Mouse (Mus musculus) right cerebral cortex, adult 2 months (tissue): ENCODE measurements around the gene Nme2.
"Not testable (repeated sequence)": the region's sequence is repeated elsewhere in the genome, so short reads cannot be mapped to it uniquely, and the experiment has no call there.

Experiments
- DNase-seq, 2 experiments: peaks; one replicate each; pipeline ENCODE4 v3.0.0; 2021 to 2022; ENCODE audit warnings: low spot score in 2 of 2

Nme2 gene

DNA sequence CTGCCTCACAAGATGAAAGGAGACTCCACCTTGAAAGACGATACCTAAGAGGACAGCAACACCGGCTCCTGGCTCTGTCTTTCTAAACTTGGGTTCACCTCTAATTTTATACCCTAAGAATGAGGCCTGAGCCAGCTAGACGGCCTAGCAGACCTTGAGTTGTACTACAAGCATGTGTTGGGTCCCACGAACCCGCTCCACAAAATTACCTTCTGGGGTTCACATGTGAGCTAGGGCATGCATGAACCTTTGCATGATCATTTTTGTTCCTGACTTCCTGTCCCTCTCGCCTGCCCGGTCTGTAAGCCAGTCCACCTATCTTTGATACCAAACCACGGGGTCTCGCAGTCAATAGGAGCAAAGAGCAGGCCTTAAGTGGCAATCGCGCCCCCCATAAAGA, 11.3 kb upstream of the Nme2 start:
- no peak for DNase-seq

DNA sequence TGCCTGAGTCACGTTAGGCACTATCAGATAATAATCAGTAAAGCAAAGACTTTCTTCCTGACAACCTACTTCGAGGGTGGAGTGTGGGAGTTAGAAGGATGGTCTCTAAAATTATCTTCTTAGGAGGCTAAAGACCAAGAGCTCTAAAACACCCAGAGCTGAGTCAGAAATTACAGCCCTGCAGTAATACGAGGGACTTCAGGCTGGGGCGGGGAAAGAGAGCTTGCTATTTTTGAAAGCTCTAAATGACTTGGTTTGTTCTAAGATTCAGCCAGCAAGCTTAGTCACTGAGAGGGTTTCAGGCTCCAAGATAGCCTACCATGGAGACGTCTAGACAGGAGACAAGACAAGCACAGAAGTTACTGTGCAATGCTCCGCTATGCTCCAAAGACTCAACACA, 9.3 kb upstream of the Nme2 start:
- peak in 1 of 2 experiments; percentile 35 for DNase-seq

DNA sequence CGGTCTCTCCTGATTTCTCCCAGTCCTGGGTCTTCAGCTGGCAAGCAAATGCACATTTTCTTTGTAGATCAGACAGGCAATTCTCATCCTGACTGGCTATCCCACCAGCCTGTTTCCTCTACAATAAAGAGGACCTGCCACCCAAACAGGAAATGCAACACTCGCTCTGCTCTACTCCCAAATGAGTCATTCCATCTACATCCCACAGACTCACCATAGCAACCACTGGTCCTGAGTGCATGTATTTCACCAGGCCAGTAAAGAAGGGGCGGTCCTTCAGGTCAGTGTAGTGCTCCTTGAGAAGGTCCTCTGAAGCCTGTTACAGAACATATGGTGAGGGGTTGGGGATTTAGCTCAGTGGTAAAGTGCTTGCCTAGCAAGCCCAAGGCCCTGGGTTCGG, 7.0 kb upstream of the Nme2 start:
- DNase-seq: peak in 1 of 2 experiments; percentile 34

DNA sequence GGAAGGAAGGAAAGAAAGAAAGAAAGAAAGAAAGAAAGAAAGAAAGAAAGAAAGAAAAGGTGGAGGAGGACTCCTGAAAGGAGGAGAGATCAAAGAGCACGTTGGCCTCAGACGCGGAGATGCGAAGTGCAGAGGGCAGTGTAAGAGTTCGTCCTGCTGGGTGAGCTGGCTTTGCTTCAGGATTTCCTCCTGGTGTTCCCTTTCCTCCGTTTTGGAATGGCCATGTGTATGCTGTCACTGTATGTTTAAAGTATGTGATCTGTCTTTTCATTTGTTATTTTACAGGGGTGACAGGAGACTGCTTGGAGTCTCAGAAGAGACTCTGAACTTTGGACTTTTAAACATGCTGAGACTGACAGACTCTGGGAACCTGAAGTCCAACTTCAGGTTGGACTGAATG, 5.4 kb upstream of the Nme2 start:
- DNase-seq: no peak

DNA sequence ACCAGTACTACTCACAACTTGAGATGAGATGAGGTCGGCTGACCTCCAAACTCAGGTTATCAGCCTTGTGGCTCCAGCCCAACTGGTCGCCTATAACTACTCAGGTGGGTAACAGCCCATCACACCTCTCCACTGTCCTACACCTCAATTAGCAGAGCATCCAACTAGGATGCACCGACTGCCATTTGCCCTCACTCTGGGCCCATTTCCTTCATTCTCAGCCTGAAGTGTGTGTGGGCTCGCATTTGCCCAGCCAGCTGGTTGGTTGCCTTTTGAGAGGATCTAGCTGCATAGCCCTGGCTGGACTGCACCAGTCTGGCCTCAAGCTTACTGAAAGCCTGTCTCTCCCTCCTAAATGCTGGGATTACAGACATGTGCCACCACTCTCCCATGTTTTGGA, 1.7 kb upstream of the Nme2 start:
- no peak for DNase-seq

DNA sequence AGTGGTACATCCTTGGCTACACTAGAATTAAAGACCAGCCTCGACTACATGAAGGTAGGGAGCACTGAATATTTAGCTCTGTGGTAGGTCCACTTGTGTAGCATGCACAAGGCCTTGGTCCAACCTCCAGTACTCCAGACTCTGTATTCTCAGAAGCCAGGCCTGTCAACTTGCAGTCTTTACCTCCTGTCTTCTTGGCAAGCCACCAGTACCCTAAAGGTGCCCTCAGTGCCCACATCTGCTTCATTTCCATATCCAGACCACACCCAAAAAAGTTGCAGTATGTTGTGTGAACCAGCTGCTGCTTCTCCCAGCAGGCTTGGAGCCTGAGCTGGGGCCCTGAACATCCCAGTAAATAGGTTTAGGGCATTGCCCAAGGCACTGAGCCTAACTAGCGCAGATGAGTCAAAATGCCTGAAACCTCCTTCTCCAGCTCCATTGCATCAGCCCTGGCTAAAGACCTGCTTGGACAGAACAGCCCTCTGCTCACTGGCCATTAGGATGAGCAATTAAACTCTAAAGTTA, 1.0 kb upstream of the Nme2 start:
- no peak for DNase-seq

DNA sequence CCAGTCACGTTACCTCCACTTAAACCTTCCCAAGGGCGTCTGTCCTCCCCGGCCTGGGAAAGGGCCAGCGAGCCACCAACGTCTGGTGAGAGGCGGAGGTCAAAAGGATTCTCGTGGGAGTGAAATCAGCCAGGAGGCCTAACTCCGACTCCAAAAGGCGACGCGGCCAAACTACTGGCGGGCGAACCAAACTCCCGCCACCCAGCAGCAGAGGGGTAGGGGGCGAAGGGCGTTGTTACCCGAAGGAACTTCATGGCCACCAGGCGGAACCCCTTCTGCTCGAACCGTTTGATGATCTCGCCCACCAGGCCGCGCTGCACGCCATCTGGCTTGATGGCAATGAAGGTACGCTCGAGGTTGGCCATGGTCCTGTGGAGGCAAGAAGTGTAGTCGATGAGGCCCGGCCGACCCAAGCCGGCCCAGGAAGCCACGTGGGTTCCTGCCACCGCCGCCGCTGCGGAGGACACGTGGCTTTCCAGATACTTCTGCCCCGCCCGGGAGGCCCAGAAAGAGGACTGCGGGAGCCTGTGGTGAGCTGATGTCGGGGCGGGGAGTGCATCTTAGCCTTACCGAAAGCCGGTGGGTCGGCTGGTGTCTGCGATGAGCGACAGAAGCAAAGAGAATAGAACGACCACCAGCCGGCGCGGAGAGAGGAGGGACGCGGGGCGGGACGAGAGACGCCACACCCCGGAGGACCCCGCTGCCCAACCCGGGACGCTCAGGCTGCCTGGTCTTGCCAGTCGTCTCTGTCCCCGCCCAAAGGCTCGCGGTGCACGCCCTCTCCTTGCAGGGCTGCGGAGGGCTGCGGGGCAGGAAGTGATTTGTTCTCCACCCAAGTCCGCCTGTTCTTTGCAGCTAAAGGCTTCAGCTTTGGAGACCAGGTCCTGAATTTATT, 556 bp downstream of the Nme2 start:
- peak; percentile 85 for DNase-seq

DNA sequence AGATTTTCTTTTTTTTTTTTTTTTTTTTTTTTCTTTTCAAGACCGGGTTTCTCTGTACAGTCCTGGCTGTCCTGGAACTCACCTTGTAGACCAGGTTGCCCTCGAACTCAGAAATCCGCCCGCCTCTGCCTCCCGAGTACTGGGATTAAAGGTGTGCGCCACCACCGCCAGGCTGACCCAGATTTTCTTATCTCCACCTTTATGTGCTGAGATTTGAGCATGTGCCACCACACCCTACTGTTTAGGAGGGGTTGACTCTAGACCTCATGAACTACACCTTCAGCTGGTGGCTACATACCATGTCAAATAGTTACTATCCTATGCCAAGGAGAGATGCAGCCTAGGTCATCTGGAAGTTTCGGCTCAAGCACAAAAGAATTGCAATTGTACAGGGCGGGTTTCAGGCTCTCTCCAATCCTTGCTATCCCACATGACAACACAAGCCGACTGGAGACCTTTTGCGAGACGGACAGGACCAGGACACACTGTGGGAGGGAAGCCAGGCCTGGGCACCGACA, 1.3 kb downstream of the Nme2 start:
- DNase-seq: no peak

DNA sequence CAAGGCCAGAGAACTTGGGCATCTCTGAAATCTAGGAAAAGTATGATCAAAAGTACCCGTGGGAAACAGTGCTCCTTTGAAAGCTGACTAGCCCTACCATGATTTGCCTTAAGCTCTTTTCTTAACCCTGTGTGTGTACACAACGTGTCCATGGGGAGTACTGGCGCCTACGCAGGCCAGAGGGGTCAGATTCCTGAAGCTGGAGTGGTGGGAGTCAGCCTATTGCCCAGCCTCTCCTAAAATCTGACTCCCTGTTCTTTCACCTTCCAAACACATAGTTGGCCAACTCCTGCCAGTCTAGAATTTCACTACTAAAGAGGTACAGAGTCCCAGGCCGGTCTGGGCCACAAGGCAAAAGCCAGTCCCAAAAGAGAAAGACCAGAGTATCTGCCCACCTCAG, 3.7 kb downstream of the Nme2 start:
- no peak for DNase-seq

DNA sequence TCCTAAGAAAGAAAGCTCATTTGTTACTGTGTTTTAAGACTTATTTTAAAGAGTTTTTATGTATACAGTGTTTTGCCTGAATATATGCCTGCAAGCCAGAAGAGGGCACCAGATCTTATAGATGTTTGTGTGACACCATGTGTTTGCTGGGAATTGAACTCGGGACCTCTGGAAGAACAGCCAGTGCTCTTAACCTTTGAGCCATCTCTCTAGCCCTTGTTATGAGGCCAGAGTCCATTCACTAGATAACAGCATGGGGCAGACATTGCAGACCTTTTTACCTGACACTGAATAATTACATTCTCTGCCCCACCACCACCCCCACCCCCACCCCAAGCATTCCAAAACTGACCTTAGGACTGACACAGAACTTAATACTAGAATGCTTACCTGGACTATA, 6.0 kb downstream of the Nme2 start:
- no peak for DNase-seq

DNA sequence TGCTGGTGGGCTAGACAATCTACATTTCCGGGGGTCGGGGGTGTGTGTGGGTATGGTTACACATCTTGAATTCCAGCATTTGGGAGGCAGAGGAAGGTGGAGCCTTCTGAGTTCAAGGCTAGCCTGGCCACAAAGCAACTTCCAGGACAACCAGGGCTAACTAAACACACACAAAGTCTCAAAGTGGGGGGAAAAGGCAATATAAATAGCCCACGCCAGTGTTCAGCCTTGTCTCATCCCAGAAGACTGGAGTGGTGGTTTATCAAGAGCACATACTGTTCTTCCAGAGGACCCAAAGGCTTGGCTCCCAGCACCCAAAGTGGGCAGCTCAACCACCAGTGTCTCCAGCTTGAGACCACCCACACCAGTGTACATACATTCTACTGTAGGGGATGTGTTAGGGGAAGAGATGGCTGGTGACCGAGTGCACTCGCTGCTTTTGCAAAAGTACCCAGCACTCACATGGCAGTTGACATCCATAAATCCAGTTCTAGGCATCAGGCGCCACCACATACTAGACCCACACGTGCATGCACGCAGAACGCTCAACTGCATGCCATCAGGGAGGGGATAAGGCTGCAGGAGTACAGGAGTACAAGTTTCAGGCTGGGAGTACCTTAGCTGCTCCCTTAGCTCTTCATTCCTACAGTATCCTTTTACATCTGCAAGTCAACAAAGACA, 7.0 kb downstream of the Nme2 start:
- no peak for DNase-seq

DNA sequence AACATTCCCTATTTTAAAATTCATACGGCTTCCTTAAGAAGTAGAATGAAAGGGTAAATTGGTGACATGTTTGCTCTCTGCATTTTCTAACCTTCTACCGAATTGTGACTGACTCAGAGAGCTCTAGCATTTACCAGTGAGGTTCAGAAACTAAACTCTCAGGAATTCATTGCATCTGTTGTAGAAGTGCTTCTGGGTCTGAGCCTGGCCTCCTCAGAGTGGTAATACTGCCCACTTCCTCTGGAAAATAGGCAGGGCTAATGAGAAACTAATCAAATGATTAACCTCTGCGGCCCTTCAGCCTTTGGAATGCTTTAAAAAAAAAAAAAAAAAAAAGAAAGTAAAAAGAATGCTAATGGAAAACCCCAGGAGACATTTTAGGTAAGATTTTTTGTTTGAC, 11.1 kb downstream of the Nme2 start:
- no peak for DNase-seq

DNA sequence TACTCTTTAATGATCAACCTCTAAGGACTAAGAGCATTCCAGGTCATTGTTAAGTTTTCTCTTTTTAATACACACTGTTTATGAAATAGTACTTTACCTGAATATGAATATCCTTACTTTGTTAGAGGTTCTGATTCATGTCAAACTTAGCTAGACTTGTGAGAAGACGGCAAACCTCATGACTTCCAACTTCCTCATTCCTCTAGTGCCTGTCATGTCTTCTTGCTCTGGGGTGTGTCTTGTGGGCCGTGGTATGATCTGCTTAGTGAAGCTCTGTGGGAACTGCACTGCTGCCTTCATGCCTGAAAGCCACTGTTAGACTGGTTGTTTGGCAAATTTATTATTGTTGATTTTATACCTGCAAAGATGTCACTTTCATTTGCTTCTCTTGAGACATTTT, 15.2 kb downstream of the Nme2 start:
- DNase-seq: no peak

DNA sequence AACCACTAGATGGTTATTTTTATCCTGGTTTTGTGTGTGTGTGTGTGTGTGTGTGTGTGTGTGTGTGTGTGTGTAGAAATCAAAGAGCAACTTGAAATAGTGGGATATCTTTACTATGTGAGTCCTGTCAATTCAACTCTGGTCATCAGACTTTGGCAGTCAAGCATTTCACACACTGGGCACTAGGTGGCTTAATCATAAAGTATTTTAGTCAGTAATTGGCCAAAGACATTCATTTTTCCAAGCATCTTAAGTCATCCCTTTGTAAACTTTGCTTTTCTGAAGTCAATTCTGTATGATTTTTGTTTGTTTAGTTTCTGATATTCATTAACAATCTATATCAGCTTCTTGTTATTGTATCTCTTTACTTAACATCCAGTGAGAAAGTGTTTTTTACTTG, 27.0 kb downstream of the Nme2 start:
- no peak for DNase-seq

DNA sequence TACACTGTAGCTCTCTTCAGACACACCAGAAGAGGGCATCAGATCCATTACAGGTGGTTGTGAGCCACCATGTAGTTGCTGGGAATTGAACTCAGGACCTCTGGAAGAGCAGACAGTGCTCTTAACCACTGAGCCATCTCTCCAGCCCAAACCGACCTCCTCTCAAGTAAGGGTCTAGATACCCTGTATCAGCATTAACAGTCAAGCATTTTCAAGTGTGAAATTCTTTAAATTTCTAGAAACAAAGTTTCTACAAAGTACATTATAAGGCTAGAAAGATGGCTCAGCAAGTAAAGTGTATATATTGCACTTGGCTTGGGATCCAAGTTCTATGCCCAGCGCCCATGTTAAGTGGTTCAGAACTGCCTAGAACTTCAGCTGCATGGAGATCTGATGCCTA, 41.0 kb downstream of the Nme2 start:
- DNase-seq: not testable (repeated sequence)

DNA sequence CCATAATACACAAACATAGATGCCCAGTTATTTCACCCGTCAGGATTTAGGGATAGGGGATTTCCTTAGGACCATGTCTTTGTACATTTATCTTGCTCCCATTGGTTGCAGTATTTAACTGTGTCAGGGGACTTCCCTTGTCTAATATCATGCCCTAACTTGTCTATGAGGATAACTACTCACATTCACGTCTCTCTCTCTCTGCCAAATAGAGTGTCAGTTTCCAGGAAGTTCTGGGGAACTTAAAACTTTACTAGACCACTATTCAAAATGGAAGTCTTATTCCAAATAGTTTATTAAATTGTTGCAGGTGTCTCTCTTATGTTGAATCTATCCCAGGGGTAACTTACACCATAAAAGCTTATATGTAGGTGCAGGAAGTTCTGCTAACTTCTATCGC, 44.5 kb downstream of the Nme2 start:
- DNase-seq: no peak

DNA sequence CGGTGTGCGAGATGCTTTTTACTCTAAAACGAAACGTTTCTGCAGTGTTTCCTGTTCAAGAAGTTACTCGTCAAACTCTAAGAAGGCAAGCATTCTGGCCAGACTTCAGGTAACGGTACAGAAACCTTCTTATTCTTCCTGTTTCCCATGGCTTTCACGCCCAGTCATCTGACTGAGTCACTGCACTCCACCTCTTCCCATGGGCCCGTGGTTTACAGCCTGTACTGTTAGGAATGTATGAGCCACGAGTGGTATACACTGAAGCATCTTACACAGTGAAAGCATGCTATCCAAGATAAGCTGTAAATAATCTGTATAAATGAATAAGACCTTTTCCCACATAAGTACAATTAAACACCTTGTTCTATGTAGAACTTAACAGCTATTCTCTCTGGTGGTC, 47.2 kb downstream of the Nme2 start:
- DNase-seq: no peak

DNA sequence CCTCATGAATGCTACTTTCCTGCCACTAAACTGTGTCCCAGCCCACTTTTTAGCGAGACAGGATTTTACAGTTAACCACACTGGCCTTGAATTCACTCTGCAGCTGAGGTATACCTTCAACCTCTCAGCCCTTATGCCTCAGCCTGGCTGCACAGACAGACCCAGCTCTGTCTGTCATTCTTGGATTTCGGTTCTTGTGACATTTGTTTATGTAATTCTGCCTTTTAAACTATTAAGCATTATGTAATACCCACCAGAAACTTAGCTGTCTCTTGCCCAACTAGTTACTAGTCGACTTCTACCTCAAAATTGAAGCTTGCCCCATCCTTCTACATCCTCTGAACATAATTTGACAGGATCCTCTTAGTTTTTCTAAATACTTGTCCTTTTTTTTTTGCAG, 48.2 kb downstream of the Nme2 start:
- no peak for DNase-seq

DNA sequence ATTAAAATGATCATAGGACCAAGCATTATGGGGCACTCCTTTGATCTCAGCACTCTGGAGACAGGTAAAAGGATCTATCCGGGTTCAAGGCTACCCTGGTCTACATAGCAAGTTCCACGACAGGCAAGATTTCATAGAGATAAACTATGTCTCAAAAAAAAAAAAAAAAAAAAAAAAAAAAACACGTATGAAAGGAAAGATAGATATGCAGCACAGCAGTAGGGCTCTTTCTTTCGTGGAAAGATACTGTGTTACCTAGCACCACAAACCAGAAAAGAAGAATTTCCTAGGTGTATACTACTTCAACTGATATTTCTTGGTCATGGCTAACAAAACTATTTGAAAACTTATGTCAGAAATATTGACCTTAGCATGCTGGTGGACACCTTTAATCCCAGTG, 49.2 kb downstream of the Nme2 start:
- no peak for DNase-seq
